Mouse (Mus musculus) stomach, postnatal 0 days (tissue): ENCODE measurements around the gene Celf1. TPM values are rescaled to one million over a fixed set of nuclear protein-coding genes. Genes with fewer than 3 reads are reported as not detected.

Experiments
- ATAC-seq: fragments of 200-750 bp; cut with Nextera tagmentation; 2 replicates; pipeline ENCODE4 v1.8.0; 2017; ENCODE audit not compliant: low FRiP score, low TSS enrichment
- DNase-seq: peaks from one replicate; pipeline ENCODE4 v3.0.0-alpha.2; 2016; ENCODE audit warnings: low spot score
- H3K27ac ChIP-seq: fragments of 300-500 bp; sonication (generic); replicated peaks from 2 replicates; pipeline ENCODE4 v1.5.1; 2014; ENCODE audit warnings: mild to moderate bottlenecking, control low read depth
- H3K27me3 ChIP-seq: fragments of 300-500 bp; sonication (generic); 2 replicates; pipeline ENCODE4 v1.6.1; 2014; ENCODE audit warnings: low read length; ENCODE audit not compliant: control insufficient read depth, insufficient read depth
- H3K36me3 ChIP-seq: fragments of 300-500 bp; sonication (generic); 2 replicates; pipeline ENCODE4 v1.6.1; 2014; ENCODE audit warnings: low read length, mixed read lengths; ENCODE audit not compliant: control insufficient read depth, insufficient read depth
- H3K4me1 ChIP-seq: fragments of 300-500 bp; sonication (generic); replicated peaks from 2 replicates; pipeline ENCODE4 v1.6.1; 2014; ENCODE audit warnings: antibody characterized with exemption; ENCODE audit not compliant: control insufficient read depth, insufficient read depth
- H3K4me2 ChIP-seq: fragments of 300-500 bp; sonication (generic); replicated peaks from 2 replicates; pipeline ENCODE4 v1.6.1; 2014; ENCODE audit warnings: low read depth, mild to moderate bottlenecking, control low read depth, moderate library complexity
- H3K4me3 ChIP-seq: fragments of 300-500 bp; sonication (generic); 2 replicates; pipeline ENCODE4 v1.5.1; 2014; ENCODE audit warnings: low read depth, low read length, control low read depth
- H3K9ac ChIP-seq: fragments of 300-500 bp; sonication (generic); 2 replicates; pipeline ENCODE4 v1.6.1; 2014; ENCODE audit warnings: mild to moderate bottlenecking, low read length, control low read depth, mixed read lengths
- H3K9me3 ChIP-seq: fragments of 300-500 bp; sonication (generic); 2 replicates; pipeline ENCODE4 v1.6.1; 2016; ENCODE audit warnings: low read length; ENCODE audit not compliant: control insufficient read depth
- CTCF ChIP-seq: IDR thresholded peaks from 2 replicates; pipeline ENCODE4 v1.5.1; 2016; ENCODE audit warnings: antibody characterized with exemption, low read depth, mild to moderate bottlenecking, moderate library complexity
- EP300 ChIP-seq: optimal IDR thresholded peaks from 2 replicates; pipeline ENCODE3; 2016; ENCODE audit warnings: antibody characterized with exemption
- WGBS: fragments of 180-500 bp; shearing (Covaris S2); extraction: QIAGEN DNeasy Blood & Tissue Kit; methylation state at CpG from one replicate; pipeline ENCODE4 v1.1.7; 2014; 5-methylcytosine and 5-hydroxymethylcytosine counted together
- polyA plus RNA-seq: library from polyadenylated mRNA; unstranded; fragments of >200 nt; fragmentation: Nextera tagmentation; extraction: Ambion mirVana; gene quantifications from 2 replicates; pipeline ENCODE4 v1.2.1, GENCODE M21; 2015

Gene Celf1
- polyA plus RNA-seq, 1 experiment from 2014 or later, result 33.7 TPM

DNA sequence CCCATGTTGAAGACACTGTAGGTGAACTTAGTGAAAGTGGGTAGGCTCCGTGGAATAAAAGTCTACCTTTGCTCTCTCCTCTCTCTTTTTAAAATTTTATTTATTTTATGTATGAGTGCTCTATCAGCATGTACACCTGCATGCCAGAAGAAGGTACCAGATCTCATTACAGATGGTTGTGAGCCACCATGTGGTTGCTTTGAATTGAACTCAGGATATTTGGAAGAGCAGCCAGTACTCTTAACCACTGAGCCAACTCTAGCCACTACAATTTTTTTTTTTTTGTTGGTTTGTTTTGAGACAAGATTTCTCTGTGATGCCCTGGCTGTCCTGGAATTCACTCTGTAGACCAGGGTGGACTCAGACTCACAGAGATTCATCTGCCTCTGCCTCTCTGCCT is 23.1 kb downstream of the Celf1 start:
- Histone ChIP-seq H3K27ac (no peak overlapping the region), H3K4me3 (no peak overlapping the region), H3K9me3 (no peaks in the 10 kb centered on the region), H3K9ac (no peak overlapping the region), H3K4me1 (no peaks in the 10 kb centered on the region; the same call in 1 of the 2 replicates), H3K4me2 (no peak overlapping the region), H3K36me3 (no peaks in the 10 kb centered on the region), H3K27me3 (no peaks in the 10 kb centered on the region)
- ATAC-seq, result no peak
- DNase-seq, result no peak
- 83% methylated on average over 1 of the region's 1 CpGs for WGBS
- TF ChIP-seq CTCF (no peak), EP300 (no peak)

DNA sequence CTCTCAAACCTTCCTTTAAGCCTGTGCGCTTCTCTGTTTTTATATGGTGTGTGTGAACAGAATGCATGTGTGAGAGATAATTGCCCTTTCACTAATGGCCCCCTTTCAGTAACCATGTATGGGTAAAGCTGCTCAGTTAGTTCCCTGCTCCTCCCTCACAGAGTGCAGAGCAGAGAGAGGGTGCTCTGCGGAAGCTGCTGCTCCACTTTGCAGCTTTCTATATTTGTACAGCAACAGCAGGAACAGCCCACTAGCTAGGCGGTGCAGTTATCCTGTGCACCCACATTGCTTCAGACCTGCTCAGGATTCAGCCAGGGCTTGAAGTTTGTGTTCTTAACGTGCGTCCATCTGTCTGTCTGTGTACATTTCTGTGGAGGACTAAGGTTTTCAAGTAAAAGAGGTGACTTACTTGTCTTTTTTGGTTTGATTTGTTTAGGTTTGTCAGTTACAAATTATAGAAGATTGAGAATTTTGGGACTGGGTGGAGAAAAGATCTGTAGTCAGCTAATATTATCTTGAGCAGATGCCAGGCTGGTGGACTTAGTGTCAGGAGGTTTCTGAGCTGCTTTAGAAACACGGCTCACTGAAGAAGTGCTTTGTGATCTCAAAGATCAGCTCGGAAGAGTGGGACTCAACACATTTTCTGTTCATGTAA is 24.8 kb downstream of the Celf1 start:
- peak; percentile 23 for DNase-seq
- no peak for TF ChIP-seq EP300
- TF ChIP-seq CTCF, result peak; percentile 33
- WGBS, result 27% methylated on average over 7 of the region's 7 CpGs

DNA sequence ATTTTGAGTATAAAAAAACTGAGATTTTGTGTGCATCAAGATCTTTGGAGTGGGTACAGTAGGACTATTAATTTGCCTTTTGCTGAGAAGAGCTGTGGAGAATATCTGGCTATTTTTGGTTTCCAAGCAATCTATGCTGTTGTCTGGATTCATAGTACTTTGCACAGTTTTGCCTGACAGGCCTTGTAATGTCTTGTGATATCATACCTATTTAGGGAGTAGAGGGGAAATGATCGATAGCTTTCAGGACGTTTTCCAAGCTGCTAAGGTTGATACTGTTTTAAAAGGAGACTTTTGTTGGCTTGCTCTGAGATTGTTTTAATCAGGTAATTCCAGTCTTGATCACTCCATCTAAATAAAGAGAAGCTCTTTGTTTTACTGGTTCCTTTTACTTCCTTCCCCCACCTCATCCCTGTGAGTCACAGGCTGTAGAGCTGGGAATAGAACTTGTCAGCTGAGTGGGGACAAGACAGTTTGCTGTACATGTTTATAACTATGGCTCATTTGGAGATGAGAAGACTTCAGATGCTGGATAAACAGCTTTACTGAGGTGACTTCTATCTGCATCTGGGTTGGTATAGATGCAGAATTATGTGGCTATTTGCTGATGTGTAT is 25.4 kb downstream of the Celf1 start:
- H3K4me2 ChIP-seq, result peak overlapping the region; percentile 32
- no peaks in the 10 kb centered on the region for H3K36me3 ChIP-seq
- H3K4me1 ChIP-seq, result no peaks in the 10 kb centered on the region; the same call in 1 of the 2 replicates
- H3K27ac ChIP-seq, result peak overlapping the region; percentile 78
- no peak for DNase-seq
- H3K9ac ChIP-seq, result peak overlapping the region; percentile 47
- H3K4me3 ChIP-seq, result peak overlapping the region; percentile 31
- no peak for ATAC-seq
- H3K9me3 ChIP-seq, result no peaks in the 10 kb centered on the region
- WGBS, result 41% methylated on average over 2 of the region's 2 CpGs
- TF ChIP-seq EP300, result no peak
- no peaks in the 10 kb centered on the region for H3K27me3 ChIP-seq

More for the DNA sequence above, 24.8 kb downstream of the Celf1 start:
- H3K9ac ChIP-seq, result peak overlapping the region; percentile 47; the same call in 1 of the 2 replicates
- H3K36me3 ChIP-seq, result no peaks in the 10 kb centered on the region
- peak overlapping the region; percentile 78 for H3K27ac ChIP-seq
- peak overlapping the region; percentile 32 for H3K4me2 ChIP-seq
- peak; percentile 77; the same call in 1 of the 2 replicates for ATAC-seq
- H3K4me3 ChIP-seq, result peak overlapping the region; percentile 31; the same call in 1 of the 2 replicates
- no peaks in the 10 kb centered on the region for H3K27me3 ChIP-seq
- no peaks in the 10 kb centered on the region for H3K9me3 ChIP-seq
- no peaks in the 10 kb centered on the region; the same call in 1 of the 2 replicates for H3K4me1 ChIP-seq

DNA sequence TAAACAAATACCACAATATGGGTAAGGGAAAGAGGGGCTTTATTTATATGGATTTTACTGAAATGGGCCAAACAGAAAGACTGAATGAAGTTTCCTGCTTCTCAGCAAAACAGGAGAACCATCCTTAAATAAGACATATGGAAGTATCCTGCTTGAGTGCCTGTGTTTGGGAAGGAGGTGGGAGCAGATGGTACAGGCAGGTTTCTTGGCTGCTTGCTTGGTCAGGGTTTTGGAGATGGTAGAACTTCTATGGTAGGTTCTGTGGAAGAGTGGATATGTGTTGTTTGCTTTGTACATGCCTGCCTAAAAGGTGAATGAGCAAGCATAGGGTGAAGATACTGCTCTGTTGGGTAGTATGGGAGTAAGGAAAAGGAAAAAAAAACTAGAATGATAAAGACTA is 30.4 kb downstream of the Celf1 start:
- no peak for TF ChIP-seq EP300
- no peak for TF ChIP-seq CTCF
- H3K4me2 ChIP-seq, result no peak overlapping the region
- H3K9me3 ChIP-seq, result no peaks in the 10 kb centered on the region
- H3K9ac ChIP-seq, result no peak overlapping the region
- ATAC-seq (no peak), DNase-seq (no peak)
- H3K27ac ChIP-seq, result no peak overlapping the region
- no peaks in the 10 kb centered on the region for H3K27me3 ChIP-seq
- no peaks in the 10 kb centered on the region for H3K36me3 ChIP-seq
- H3K4me3 ChIP-seq, result no peak overlapping the region
- H3K4me1 ChIP-seq, result no peaks in the 10 kb centered on the region; the same call in 1 of the 2 replicates

DNA sequence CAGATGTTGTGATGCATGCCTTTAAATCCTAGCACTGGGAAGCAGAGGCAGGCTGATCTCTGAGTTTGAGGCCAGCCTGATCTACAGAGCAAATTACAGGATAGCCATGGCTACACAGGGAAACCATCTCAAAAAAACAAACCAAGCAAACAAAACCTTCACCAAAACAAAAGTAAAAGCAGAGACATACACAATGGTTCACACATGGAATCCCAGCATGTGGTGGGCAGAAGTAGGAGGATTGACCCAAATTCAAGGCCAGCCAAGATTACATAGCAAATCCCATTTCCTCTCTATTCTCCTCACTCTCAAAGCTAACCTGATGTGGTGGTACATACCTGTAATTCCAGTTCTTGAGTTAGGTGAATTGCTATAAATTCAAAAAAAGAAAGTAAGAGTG is 33.9 kb downstream of the Celf1 start:
- Histone ChIP-seq H3K4me2 (no peak overlapping the region), H3K4me3 (no peak overlapping the region), H3K9me3 (no peaks in the 10 kb centered on the region), H3K36me3 (no peaks in the 10 kb centered on the region; the same call in 1 of the 2 replicates), H3K4me1 (no peaks in the 10 kb centered on the region), H3K9ac (no peak overlapping the region), H3K27me3 (no peaks in the 10 kb centered on the region), H3K27ac (no peak overlapping the region)
- no peak for TF ChIP-seq EP300
- TF ChIP-seq CTCF, result no peak
- no peak for DNase-seq
- ATAC-seq, result no peak

DNA sequence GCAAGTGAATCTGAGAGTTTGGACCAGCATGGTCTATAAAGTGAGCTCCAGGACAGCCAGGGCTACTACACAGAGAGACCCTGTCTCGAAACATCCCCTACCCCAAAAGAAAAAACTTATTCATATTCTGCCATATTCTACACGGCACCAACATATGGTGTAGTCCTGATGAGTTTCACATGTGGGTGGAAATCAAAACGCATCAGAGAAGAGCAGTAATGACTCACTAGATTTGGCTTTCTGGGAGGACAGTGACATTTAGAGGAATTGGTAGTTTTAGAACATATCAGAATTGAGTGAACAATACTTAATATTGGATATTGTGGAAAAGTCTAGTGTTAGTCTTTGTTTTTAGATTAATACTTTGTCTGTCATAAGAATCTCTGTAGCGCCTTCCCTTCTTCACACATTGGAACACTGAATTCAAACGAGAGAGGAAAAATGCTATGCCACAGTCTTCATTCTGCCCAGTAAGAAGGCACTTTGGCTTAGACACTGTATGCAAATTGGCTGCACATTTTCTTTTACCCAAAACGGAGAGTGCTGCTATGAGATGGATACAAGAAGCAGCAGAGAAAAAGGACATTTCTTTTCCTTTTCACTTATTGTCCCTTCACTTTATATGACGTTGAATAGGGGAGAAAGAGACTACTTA is 35.1 kb downstream of the Celf1 start:
- Histone ChIP-seq H3K36me3 (no peaks in the 10 kb centered on the region; the same call in 1 of the 2 replicates), H3K4me1 (no peaks in the 10 kb centered on the region), H3K4me3 (no peak overlapping the region), H3K27me3 (no peaks in the 10 kb centered on the region), H3K9ac (no peak overlapping the region), H3K9me3 (no peaks in the 10 kb centered on the region), H3K27ac (no peak overlapping the region), H3K4me2 (no peak overlapping the region)
- DNase-seq (no peak), ATAC-seq (no peak)
- TF ChIP-seq EP300, result no peak
- TF ChIP-seq CTCF, result no peak
- WGBS, result 84% methylated on average over 7 of the region's 7 CpGs
